Mouse (Mus musculus) limb, embryonic 14.5 days (tissue): ENCODE results near the gene Ube2v1. TPM values are rescaled to one million over a fixed set of nuclear protein-coding genes. Genes with fewer than 3 reads are reported as not detected.

Experiments used
- ATAC-seq: fragments of 200-750 bp; cut with Nextera tagmentation; 2 replicates; pipeline ENCODE4 v1.8.0; 2017; ENCODE audit warnings: low read depth, moderate number of reproducible peaks, moderate TSS enrichment; ENCODE audit not compliant: low FRiP score
- DNase-seq: peaks from one replicate; pipeline ENCODE4 v3.0.0-alpha.2; 2015; ENCODE audit warnings: low spot score
- H3K27ac ChIP-seq: fragments of 300-500 bp; sonication (generic); replicated peaks from 2 replicates; pipeline ENCODE4 v1.5.1; 2014; ENCODE audit warnings: low read depth, mild to moderate bottlenecking, low read length, moderate library complexity, mixed read lengths
- H3K27me3 ChIP-seq: fragments of 300-500 bp; sonication (generic); 2 replicates; pipeline ENCODE4 v1.6.1; 2014; ENCODE audit warnings: low read length, mixed read lengths; ENCODE audit not compliant: control insufficient read depth, insufficient read depth
- H3K36me3 ChIP-seq: fragments of 300-500 bp; sonication (generic); 2 replicates; pipeline ENCODE4 v1.6.1; 2014; ENCODE audit warnings: mild to moderate bottlenecking, low read length, moderate library complexity, mixed read lengths; ENCODE audit not compliant: control insufficient read depth, insufficient read depth
- H3K4me1 ChIP-seq: fragments of 300-500 bp; sonication (generic); 2 replicates; pipeline ENCODE4 v1.6.1; 2014; ENCODE audit warnings: antibody characterized with exemption, low read length, mixed read lengths; ENCODE audit not compliant: control insufficient read depth, insufficient read depth
- H3K4me2 ChIP-seq: fragments of 300-500 bp; sonication (generic); replicated peaks from 2 replicates; pipeline ENCODE4 v1.6.1; 2014; ENCODE audit warnings: low read depth, mild to moderate bottlenecking, low read length, moderate library complexity; ENCODE audit not compliant: severe bottlenecking
- H3K4me3 ChIP-seq: fragments of 300-500 bp; sonication (generic); replicated peaks from 2 replicates; pipeline ENCODE4 v1.5.1; 2014; ENCODE audit warnings: low read length
- H3K9ac ChIP-seq: fragments of 300-500 bp; sonication (generic); 2 replicates; pipeline ENCODE4 v1.6.1; 2014; ENCODE audit warnings: mild to moderate bottlenecking, low read depth, low read length, moderate library complexity; ENCODE audit not compliant: severe bottlenecking
- H3K9me3 ChIP-seq: fragments of 300-500 bp; sonication (generic); 2 replicates; pipeline ENCODE4 v1.6.1; 2016; ENCODE audit warnings: low read length; ENCODE audit not compliant: control insufficient read depth
- POLR2A ChIP-seq: fragments of 200-500 bp; IDR thresholded peaks from 2 replicates; pipeline ENCODE4 v1.8.0; 2012; ENCODE audit warnings: inconsistent platforms, mild to moderate bottlenecking, moderate library complexity, borderline replicate concordance; ENCODE audit not compliant: insufficient read depth, insufficient read length; ENCODE audit errors: extremely low read depth
- WGBS: fragments of 180-500 bp; shearing (Covaris S2); extraction: QIAGEN DNeasy Blood & Tissue Kit; methylation state at CpG from one replicate; pipeline ENCODE4 v1.1.7; 2014; 5-methylcytosine and 5-hydroxymethylcytosine counted together
- polyA plus RNA-seq, 2 experiments: library from polyadenylated mRNA; depleted of rRNA in 1 of 2; stranded (reverse) in 1 of 2; unstranded in 1 of 2; fragments of >200 nt; fragmentation: Nextera tagmentation in 1 of 2; extraction: Ambion mirVana in 1 of 2; gene quantifications; 2 replicates each; pipeline versions ENCODE4 v1.2.1 to v1.2.3; 2012 to 2014

The Ube2v1 gene
- polyA plus RNA-seq, 2 experiments: 137 to 270 TPM

DNA sequence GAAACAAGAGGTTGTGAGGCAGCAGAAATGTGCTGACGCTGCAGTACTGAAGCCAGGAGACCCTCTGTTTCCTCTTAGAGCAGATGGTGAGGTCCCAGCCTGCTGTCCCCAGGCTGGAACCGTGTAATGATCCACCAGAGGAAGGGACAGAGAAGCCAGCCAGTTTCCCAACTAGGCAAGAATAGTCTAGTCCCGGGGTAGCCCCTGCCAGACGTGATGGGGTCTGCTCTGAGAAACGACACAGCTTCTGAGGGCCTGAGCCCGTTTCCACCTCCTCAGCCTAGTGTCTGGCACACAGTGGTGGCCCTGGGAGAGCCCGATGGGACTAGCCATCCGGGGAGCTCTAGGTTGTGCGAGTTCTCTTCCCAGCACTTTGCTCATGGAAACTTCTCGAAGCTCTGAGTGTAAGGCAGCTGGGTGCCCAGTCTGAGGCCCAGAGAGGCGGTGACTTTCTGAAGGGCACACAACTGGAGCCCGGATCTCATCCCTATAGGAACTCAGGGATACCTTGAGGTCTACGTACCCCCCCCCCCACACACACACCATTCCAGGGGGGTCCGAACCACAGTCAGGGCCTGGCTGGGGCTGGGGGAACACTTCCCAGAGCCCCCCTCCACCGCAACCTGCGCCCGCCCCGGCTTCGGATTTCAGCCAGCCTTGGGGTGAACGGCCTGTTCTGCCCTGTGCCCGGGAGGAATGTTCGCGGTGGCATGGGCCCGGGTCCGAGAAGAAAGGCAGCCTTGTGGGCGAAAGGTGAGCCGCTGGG is 35.0 kb downstream of the Ube2v1 start:
- Histone ChIP-seq H3K4me3 (peak overlapping the region; percentile 24), H3K4me2 (peak overlapping the region; percentile 51), H3K27ac (peak overlapping the region; percentile 89), H3K9ac (peak overlapping the region; percentile 41; the same call in 1 of the 2 replicates), H3K27me3 (no peaks in the 10 kb centered on the region), H3K9me3 (no peaks in the 10 kb centered on the region), H3K36me3 (no peaks in the 10 kb centered on the region), H3K4me1 (peaks cover 53% of the 10 kb centered on the region)
- DNase-seq: no peak
- peak; percentile 23 for ATAC-seq
- TF ChIP-seq POLR2A: no peak
- 11% methylated on average over 23 of the region's 27 CpGs for WGBS

DNA sequence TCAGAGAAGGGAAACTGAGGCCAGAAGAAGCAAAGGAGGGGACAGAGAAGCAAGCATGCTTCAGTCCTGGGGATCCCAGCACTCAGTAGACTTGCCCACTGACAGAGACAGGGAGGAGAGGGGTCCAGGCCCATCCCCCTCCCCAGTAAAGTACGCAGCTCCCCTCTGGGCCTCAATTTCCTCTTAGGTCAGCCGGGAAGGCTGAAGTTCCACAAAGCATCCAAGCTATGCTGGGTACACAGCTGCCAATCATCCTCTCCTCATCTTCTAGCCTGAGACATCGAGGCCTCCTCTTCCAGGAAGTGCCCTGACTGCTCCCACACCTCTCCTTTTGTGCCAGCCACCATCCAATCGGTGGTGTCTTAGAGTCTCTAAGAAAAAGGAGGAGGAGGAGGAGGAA is 35.6 kb downstream of the Ube2v1 start:
- 2% methylated on average over 4 of the region's 4 CpGs for WGBS
- peak overlapping the region; percentile 24; the same call in 1 of the 2 replicates for H3K4me2 ChIP-seq

DNA sequence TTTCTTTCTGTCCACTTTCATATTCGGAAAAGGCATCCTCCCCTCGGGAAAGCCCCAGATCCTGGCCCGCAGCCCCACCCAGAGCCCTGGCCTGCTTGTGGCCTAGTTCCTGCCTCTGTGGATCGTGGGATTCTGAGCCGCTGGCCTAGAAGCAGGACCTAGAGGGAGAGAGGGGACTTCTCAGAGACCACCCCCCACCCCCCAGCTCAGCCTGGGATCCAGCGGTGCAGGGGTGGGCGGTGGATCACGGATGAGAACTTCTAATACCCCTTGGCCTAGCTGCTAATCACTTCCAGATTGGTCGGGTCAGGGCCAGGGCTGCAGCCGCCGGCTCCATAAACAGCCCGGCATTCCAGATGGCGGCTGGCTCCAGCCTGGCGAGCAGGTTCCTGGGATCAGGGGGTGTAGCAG is 36.1 kb downstream of the Ube2v1 start:
- ATAC-seq: peak; percentile 46; the same call in 1 of the 2 replicates
- Histone ChIP-seq H3K9ac (no peak overlapping the region; the same call in 1 of the 2 replicates), H3K9me3 (no peaks in the 10 kb centered on the region), H3K4me1 (peaks cover 53% of the 10 kb centered on the region), H3K4me2 (peak overlapping the region; percentile 24), H3K4me3 (no peak overlapping the region), H3K27ac (peak overlapping the region; percentile 65), H3K36me3 (no peaks in the 10 kb centered on the region), H3K27me3 (no peaks in the 10 kb centered on the region)
- peak; percentile 70 for DNase-seq
- 15% methylated on average over 14 of the region's 14 CpGs for WGBS
- TF ChIP-seq POLR2A: no peak

More for the DNA sequence above, 35.6 kb downstream of the Ube2v1 start:
- ATAC-seq (no peak), DNase-seq (no peak)
- Histone ChIP-seq H3K9ac (no peak overlapping the region; the same call in 1 of the 2 replicates), H3K9me3 (no peaks in the 10 kb centered on the region), H3K36me3 (no peaks in the 10 kb centered on the region), H3K4me3 (no peak overlapping the region), H3K27me3 (no peaks in the 10 kb centered on the region), H3K4me1 (peaks cover 53% of the 10 kb centered on the region), H3K27ac (peak overlapping the region; percentile 65)
- no peak for TF ChIP-seq POLR2A

DNA sequence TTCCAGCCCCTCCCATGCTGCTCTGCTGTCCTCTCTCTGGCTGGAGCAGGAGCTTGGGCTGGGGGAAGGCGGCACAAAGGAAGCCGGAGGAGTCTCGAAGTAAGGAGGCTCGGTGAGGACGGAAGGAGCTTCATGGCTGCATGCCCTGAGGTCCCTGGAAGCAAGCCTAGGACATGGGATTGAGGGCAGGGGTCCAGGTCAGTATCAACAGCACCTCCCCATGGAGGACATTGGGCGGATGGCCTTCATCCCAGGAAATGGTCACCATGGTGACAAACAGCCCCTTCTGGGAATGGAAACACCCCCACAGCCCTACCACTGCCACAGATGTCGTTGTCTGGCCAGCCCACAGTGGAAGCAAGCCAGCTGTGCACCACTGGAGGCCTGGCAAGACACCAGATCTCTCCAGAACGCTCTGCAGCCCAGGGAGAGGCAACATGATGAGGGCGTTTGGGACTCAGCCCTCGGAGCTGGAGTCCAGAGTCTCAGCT is 37.4 kb downstream of the Ube2v1 start:
- Histone ChIP-seq H3K4me1 (peaks cover 53% of the 10 kb centered on the region), H3K27ac (peak overlapping the region; percentile 78), H3K27me3 (no peaks in the 10 kb centered on the region), H3K4me3 (no peak overlapping the region), H3K9ac (no peak overlapping the region), H3K4me2 (0 out of 2 replicates have a peak overlapping the region, but pooled peaks have one; percentile 16), H3K36me3 (no peaks in the 10 kb centered on the region), H3K9me3 (no peaks in the 10 kb centered on the region)
- DNase-seq (peak; percentile 90), ATAC-seq (peak; percentile 21; the same call in 1 of the 2 replicates)
- 13% methylated on average over 10 of the region's 10 CpGs for WGBS
- TF ChIP-seq POLR2A: no peak

DNA sequence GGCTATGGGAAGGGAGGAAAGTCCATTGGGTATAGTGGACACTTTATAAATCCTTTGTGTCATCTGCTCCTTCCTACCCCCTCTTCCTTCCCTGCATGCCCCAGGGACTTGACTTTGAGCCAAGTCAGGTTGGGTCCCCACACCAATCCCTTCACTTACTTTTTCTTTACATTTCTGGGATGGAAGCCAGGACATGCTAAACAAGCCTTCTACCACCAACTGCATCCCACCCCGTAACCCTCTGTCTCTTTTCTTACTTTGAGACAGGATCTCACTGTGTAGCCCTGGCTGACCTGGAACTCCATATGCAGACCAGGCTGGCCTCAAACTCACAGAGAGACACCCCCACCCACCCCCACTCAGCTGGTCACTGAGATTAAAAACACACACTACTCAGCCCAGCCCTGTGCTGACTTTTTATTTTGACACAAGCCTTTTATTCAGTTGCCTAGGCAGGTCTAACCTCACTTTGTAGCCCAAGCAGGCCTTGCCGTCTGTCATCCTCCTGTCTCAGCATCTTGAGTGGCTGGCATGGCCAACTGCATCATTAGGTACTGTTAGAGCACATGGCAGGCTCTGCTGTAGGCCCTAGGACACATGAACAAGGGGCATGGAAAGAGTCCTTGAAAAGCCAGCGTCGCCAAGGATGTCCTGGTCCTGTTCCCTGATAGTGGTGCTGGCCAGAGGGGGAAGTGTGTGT is 38.2 kb downstream of the Ube2v1 start:
- Histone ChIP-seq H3K27ac (peak overlapping the region; percentile 78), H3K27me3 (no peaks in the 10 kb centered on the region), H3K36me3 (no peaks in the 10 kb centered on the region), H3K4me1 (peaks cover 52% of the 10 kb centered on the region), H3K4me2 (0 out of 2 replicates have a peak overlapping the region, but pooled peaks have one; percentile 2), H3K9ac (no peak overlapping the region; the same call in 1 of the 2 replicates), H3K4me3 (no peak overlapping the region), H3K9me3 (no peaks in the 10 kb centered on the region)
- DNase-seq (no peak), ATAC-seq (no peak)
- 62% methylated on average over 4 of the region's 4 CpGs for WGBS
- no peak for TF ChIP-seq POLR2A
